Mouse (Mus musculus): ENCODE measurements at regions not wholly inside any gene's neighbourhood (a gene's known extent, or its start where the extent isn't known, plus 50 kb on each side); places are given as distances from the start of the nearest gene placed in this dataset.

GRCm38 (mm10) chr13:48171309-48171953, 89.6 kb upstream of the Id4 start:
- no peak for DNase-seq (ENCODE audit: low read depth, low spot score)

DNA sequence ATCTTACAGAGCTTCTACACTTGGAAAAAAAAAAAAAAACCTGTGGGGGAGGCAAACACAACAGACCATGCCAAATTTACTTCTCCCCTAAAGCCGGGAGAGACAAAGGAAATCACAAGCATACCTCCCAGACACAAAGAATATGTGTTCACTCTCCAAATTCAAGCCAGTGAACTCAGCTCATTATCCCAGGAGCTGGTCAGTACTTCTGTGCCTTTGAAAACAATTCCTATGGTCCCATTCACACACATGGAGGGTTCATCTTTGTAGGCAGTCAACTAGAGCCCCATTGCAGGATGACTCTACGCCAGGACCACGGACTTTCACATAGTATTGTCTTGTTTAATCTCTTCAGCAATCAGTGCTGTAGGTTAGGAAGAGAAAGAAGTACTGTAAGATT, 89.0 kb upstream of the Id4 start:
- DNase-seq (ENCODE audit: low read depth, low spot score): no peak

DNA sequence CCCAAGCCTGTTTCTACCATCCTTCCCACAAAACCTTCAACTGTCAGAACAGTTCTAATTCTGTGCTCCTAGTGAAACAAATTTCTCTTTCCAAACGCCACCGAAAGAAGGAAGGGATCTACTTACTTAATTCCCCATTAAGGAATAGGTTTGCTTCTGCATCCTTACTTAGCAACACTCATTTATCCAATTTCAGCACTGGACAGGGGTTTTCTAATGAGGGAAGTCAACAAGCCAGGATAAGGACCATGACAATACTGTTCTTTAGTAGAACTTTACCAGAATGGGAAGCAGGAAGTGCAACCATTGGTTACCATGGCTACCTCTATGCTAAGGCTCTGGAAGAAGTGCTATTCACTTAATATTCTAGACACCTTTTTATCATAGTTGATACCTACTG, 68.6 kb upstream of the Id4 start:
- DNase-seq (ENCODE audit: low read depth, low spot score): no peak

GRCm38 (mm10) chr13:48193942-48194341, 67.1 kb upstream of the Id4 start:
- no peak for DNase-seq (ENCODE audit: low read depth, low spot score)

GRCm38 (mm10) chr13:48207824-48208223, 53.2 kb upstream of the Id4 start:
- no peak for DNase-seq (ENCODE audit: low read depth, low spot score)

Data from embryo, embryonic 11.5 days (tissue).